Mouse (Mus musculus) layer of hippocampus, adult 11-12 months (tissue): ENCODE results near the gene Pacs2.

Experiments
- DNase-seq: peaks from one replicate; pipeline ENCODE4 v3.0.0; 2022; ENCODE audit warnings: low spot score

Gene Pacs2

DNA sequence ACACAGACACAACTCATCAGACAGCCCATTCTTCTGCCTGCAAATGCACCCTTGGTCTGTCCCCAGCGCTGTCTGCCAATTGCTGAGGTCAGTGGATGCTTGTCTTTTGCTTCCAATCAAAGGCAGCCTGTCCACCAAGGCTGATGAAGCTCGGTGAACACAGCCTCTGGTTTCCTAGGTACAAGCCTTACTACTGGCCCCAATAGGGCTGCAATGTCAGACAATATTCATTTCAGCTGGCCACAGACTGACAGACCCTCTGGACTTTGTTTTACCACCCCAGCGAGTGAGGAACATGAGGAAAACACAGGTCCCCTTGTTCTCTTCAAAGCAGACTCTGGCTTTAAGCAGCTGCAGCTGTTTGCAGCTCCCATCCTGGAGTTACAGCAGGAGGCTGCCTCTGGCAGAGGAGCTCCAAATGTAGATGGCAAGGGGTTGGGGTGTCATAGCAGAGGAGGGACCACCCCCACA is 1.3 kb upstream of the Pacs2 start:
- peak; percentile 82 for DNase-seq

DNA sequence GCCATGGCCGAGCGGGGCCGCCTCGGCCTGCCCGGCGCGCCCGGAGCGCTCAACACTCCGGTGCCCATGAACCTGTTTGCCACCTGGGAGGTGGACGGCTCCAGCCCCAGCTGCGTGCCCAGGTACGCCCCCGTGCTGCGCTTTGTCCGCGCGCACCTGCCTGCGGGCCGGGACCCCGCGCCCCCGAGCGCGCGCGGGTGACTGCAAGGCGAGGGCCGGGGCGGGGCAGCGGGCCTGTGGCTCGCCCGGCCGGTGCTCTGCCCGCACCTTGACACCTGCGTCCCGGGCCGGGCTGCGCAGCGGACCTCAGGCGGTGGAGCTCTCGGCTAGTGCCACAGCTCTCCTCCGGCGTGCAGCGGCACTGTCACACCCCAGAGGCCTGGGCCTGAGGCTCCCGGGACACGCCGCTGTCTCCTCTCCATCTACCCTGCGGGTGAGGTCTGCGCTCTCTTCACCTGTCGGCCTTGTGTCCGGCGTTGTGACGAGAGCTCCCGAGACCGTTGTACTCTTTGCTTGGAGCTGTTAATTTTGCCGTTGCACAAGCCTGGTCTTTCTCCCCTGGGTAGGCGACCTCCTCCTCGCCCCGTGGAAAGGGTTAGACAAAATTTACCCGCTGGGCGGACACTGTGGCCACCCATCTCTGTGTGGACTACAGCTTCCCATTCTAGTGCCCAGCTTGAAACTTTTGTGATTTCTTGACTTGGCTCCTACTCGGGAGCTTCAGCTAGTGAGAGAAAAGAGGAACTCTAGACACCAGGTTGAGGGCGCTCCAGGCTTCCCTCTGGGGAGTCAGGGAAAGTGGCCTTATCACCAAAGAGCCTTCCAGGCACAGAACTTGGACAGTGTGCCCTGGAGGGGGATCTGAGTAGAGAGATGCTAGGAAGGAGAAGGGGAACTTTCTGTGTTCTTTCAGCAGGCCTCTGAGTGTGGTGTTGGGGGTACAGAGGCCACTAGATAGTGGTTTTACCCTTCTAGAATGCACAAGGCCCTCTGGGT is 551 bp downstream of the Pacs2 start:
- no peak for DNase-seq

DNA sequence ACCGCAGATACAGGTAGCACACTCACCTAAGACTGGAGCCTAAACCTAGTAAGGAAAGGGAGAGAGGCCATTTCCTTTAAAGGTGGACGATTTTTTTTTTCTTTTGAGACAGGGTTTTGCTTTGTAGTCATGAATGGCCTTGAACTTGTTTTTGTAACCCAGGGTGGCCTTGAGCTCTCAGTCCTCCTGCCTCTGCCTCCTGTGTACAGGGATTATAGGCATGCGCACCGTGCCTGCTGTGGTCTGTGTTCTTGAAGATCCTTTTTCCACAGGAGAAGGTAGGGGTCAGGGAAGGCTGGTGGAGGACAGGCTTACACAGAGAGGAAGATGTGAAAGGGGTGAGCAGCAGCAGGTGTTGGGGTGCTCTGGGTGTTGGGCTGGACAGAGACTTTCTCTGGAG is 1.6 kb downstream of the Pacs2 start:
- DNase-seq, result no peak

DNA sequence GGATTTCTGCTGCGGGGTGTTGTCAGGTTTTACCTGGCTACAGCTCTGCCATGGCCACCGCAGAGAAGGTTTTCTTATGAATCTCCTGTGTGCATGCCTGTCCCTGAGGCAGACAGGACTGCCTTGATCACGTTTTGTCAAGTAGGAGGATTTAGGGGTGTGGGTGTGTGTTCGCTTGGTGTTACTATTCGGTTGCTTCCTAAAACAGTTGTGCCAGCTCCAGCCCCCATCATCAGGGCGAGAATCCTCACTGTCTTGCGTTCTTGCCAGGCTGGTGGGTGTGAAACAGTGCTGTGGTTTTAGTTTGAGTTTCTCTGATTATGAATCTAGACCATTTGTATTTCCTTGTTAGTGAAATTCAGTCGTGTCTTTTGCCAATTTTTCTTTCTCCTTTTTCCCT is 2.7 kb downstream of the Pacs2 start:
- peak; percentile 76 for DNase-seq

DNA sequence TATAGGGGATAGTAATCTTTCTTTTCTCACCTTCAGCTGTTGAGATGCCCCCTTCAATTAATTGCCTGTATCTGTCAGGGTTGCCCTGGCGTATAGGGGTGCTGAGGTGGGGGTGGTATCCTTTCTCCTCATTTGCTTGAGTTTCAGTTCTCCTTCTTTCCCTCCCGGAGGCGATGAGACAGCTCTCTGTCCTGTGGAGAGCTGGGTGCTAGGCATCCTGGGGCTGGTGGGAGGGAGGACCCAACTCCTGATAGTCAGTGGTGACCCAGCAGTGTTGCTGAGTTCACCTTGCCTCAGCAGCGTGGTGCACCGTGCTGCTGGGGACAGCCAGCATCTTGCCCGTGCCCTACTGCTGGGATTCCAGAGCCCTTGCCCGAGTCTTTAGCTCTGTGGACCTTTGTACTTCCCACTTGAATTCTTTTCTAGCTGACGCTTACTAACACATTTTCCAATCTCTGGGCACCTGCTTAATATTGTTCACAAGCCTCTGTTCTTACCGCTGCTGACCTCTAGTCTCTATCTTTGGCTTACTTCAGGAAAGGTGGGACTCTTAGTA is 3.2 kb downstream of the Pacs2 start:
- no peak for DNase-seq

DNA sequence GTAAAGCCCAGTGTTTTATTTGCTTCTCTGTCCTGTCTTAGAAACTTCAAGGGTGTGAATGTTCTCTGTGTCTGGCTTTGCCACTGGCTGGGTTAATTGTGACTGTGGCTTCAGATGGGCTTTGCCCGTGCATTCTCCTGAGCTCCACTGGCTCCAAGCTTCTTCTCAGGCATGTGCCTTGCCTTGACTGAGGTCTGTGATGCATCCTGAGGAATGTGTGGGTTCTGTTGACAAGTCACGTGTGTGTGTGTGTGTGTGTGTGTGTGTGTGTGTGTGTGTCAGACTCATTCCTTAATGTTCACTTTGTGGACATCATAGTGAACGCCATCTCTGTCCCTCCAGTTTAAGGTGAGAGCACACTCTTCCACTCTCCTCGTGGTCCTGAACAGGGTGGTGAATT is 4.5 kb downstream of the Pacs2 start:
- no peak for DNase-seq

- no peak for DNase-seq
These were observed 7.2 kb downstream of the Pacs2 start for GRCm38 (mm10) chr12:113021488-113021887.

DNA sequence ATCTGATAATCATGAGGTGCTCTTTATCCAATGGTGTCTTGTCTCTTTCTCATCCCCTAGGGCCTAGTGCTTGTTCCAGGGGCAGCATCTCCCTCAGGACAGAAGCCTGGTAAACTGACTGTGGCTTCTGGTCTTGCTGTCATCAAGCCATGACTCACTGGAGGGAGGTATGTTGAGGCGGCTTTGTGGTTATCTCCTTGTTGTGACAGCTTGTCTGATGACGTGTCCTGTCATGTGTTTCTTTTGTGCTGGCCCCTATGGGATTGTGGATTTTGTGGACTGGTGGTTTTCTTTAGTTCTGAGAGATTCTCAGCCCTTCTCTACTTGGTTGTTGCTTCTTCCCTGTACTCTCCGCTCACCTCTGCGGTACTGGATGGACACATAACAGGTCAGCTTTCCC is 8.8 kb downstream of the Pacs2 start:
- no peak for DNase-seq

- DNase-seq, result no peak
These were observed 12.2 kb downstream of the Pacs2 start for GRCm38 (mm10) chr12:113026557-113026956.

GRCm38 (mm10) chr12:113027495-113027894 is 13.2 kb downstream of the Pacs2 start:
- no peak for DNase-seq

GRCm38 (mm10) chr12:113028067-113028466 is 13.8 kb downstream of the Pacs2 start:
- no peak for DNase-seq

- DNase-seq, result no peak
These were observed 14.6 kb downstream of the Pacs2 start for GRCm38 (mm10) chr12:113028898-113029297.

GRCm38 (mm10) chr12:113030046-113030445 is 15.7 kb downstream of the Pacs2 start:
- no peak for DNase-seq

DNA sequence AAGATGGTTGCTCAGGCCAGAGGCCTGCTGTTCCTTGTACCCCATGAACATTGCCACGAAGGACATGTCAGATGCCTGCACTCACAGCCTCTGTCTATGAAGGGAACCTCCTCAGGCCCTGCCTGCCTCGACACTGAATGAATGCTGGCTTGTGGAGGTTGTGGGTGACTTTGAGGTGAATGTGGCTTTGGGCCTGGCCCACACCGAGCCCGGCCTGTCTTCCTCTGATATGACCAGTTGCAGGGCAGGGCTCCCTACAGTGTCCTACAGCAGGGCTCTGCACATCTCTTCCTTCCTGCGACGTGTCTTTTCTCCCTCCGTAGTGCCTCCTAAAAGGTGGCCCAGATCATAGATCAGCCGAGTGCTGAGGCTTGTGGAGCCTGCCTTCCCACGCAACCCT is 16.7 kb downstream of the Pacs2 start:
- no peak for DNase-seq

GRCm38 (mm10) chr12:113031441-113031840 is 17.1 kb downstream of the Pacs2 start:
- DNase-seq, result no peak

GRCm38 (mm10) chr12:113032296-113033250 is 18.3 kb downstream of the Pacs2 start:
- peak; percentile 70 for DNase-seq

GRCm38 (mm10) chr12:113035093-113035492 is 20.8 kb downstream of the Pacs2 start:
- DNase-seq, result no peak

DNA sequence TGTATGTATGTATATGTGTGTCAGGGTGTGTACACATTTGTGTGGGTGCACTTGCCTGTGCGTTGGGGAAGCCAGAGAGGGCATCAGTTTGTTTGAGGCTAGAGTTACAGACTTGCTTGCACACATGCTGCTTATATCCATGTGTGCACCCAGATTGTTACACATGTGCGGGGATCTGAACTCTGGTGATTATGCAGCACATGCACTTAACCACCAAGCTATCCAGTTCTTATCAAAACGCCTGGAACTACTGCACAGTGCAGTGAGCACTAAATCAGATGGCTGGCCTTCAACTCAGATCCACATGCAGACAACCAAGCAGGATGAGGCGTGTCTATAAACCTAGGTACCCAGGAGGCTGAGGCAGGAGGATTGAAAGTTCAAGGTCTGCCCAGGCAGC is 22.7 kb downstream of the Pacs2 start:
- DNase-seq, result no peak

DNA sequence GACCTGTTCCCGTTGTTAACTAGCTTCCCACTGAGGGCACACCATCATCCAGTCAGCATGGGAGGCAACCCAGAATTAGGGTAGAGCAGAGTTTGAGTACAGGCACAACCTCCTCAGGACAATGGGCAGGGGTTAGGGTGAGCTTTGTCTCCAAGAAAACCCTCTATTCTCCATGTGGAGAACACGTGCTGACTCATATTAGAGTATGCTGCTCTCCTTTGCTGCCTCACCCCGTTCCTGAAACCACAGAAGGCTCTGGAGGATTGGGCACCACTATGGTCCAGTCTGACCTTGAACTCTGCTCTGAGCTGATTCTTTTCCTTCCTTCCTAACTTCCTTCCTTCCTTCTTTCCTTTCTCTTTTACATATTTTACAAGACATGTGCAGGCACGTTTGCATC is 24.1 kb downstream of the Pacs2 start:
- DNase-seq, result no peak

DNA sequence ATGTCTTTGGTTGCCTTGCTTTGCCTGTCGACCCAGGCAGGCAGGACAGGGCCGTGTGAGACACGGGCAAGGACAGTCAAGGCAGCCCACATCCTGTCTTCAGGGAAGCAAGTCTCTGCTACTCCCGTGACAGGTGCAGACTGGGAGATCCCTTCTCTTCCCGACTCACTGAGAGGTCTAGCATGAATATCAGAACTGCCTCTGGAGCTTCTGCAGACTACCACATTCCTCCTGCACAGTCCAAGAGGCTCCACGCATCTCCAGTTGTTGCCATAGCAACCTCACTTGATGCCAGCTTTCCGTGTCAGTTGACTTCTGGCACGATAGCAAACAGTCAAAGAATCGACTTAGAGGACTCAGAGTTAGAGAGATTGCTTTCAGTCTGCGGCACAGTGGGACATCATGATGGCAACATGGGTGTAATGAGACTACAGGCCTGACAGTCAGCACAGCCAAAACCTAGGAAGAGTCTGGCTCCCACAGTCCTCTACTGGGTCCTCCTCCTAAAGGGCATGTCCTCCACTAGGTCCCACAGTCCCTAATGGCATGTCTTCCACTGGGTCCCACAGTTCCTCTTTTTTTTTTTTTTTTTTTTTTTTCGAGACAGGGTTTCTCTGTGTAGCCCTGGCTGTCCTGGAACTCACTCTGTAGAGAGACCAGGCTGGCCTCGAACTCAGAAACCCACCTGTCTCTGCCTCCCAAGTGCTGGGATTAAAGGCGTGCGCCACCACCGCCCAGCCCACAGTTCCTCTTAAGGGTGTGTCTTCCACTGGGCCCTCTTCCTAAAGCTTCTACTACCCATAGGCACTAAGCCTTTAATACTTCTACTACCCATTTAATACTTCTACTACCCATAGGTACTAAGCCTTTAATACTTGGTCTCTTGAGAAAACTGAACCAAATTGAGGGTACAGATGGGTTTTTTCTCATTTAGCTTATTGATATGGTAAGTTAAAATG is 27.5 kb downstream of the Pacs2 start:
- DNase-seq, result peak; percentile 67

GRCm38 (mm10) chr12:113042543-113042942 is 28.2 kb downstream of the Pacs2 start:
- no peak for DNase-seq
